Mouse (Mus musculus) cerebellum, postnatal 25 days (tissue): ENCODE results near the gene Cbx2.

Experiments
- DNase-seq, 2 experiments: peaks; one replicate each; pipeline ENCODE4 v3.0.0; 2021; ENCODE audit warnings: mixed read lengths in 2 of 2

The Cbx2 gene

DNA sequence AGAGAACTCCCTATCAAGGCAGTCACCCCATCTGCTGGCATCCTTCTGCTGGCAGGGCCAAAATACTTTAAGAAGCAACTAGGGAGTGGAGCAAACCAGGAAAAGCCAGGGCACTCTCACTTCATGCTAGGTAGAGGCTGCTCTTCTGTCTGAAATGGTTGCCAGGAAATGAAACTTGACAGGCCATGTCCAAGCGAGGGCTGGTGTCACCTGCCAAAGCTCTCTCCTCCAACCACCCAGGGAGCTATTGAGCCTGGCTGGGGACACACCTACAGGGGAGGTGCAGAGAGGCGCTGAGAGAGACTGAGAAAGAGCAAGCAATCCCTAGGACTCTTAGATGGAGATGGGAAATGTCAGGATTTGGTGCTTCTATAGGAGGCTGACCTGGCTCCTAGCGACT lies 36.5 kb downstream of the Cbx2 start:
- DNase-seq, result no peak

DNA sequence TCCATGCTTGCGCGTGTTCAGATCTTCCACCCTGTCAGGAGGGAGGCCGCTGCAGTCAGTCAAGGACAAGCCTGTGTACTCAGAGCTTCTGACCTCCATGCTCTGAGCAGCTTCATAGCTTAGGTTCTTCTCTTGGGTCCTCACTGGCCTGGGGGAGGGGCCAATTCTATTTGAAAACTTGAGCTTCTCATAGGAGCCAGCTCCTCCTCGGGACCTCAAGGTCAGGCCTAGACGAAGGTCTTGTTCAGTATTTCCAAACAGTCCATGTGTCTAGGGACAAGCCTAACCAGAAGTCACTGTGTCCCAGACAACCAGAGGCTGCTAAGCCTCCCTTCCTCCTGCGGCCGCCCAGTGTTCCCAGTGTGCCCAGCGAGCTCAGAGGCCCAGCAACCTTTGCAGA lies 44.1 kb downstream of the Cbx2 start:
- no peak for DNase-seq

- DNase-seq, result no peak
These were observed 49.5 kb downstream of the Cbx2 start for GRCm38 (mm10) chr11:119072239-119072638.

DNA sequence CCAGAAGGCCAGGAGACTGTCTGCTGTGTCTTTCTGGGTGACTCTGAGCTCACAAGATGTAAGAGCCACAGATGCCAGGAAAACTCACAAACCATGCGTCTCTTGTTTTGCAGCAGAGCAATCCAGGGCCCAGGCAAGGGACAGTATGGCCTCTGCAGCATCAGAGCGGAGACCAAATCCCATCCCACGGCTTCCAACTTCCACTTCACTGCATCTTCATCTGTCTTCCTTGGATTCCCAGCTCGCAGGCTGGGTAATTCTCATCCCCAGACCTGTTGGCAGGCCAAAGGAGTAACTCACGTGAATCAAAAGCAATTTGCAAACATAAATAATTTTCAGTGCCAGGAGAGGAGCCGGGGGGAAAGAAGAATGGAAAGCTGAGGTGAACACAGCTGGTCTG lies 50.2 kb downstream of the Cbx2 start:
- peak in 1 of 2 experiments; percentile 42 for DNase-seq

DNA sequence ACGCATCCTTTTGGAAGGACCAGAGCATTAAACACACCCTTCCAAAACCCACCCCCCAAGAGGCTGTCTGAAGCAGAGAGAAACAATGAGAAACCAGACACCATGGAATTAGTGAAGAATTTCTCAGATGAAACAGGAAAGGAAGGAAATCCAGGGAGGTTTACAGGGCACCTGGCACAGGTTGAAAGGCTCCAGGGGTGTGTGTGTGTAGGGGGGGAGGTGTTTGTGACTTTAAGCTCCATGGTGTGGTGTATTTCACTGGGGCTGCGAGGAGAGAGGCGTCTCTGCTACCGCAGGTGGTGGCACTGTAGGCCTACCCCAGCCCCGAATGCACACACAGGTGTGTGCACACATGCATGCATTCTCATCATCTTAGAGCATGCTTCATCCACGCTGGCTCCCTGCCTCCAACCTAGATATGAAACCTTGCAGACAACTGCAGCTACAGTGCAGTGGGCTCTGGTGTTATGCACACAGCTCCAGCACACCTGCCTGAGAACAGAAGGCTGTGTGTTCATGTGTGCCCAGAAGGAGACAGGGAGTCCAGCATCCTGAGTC lies 51.2 kb downstream of the Cbx2 start:
- DNase-seq, result no peak

GRCm38 (mm10) chr11:119075805-119076204 lies 53.0 kb downstream of the Cbx2 start:
- no peak for DNase-seq

DNA sequence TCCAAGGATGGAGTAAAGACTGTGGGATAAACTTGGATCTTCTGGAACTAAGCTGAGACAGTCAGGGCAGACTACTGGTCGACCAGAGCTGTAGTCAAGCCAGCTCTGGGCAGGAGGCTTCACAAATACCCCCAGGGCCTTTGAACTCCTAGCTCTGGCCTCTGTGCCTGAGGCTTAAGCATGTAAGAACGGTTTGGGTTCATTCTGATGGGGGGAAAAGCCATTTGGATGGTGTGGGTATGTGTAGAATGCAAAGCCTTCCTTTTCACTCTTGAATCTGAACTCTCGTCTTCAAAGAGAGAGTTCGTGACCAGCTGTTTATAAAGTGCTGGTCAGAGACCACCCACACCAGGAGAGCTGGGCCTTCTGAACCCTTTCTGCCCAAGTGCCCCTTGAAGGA lies 55.0 kb downstream of the Cbx2 start:
- no peak for DNase-seq

GRCm38 (mm10) chr11:119078691-119079444 lies 56.1 kb downstream of the Cbx2 start:
- peak; percentile 76 to 81 for DNase-seq

- no peak for DNase-seq
These were observed 56.7 kb downstream of the Cbx2 start for GRCm38 (mm10) chr11:119079445-119079837.

GRCm38 (mm10) chr11:119080461-119081147 lies 57.8 kb downstream of the Cbx2 start:
- no peak for DNase-seq
